Mouse (Mus musculus) layer of hippocampus, adult 2 months (tissue): ENCODE results near the gene Gucd1. TPM values are rescaled to one million over a fixed set of nuclear protein-coding genes. Genes with fewer than 3 reads are reported as not detected.
"Not testable (repeated sequence)": the region's sequence is repeated elsewhere in the genome, so short reads cannot be mapped to it uniquely, and the experiment has no call there.

Experiments used
- DNase-seq, 2 experiments: peaks; one replicate each; pipeline ENCODE4 v3.0.0; 2022; ENCODE audit warnings: low spot score in 2 of 2
- H3K27ac ChIP-seq: fragments of 200-600 bp; 2 replicates; pipeline ENCODE4 v1.8.1; 2022
- H3K4me3 ChIP-seq: fragments of 200-600 bp; 2 replicates; pipeline ENCODE4 v1.8.1; 2022; ENCODE audit warnings: mild to moderate bottlenecking
- CTCF ChIP-seq: fragments of 200-600 bp; conservative IDR thresholded peaks from 2 replicates; pipeline ENCODE4 v1.8.1; 2022; ENCODE audit warnings: antibody characterized with exemption, mild to moderate bottlenecking, moderate library complexity
- long read RNA-seq, 2 experiments: library from polyadenylated mRNA; stranded (forward); transcript quantifications; one replicate each; pipeline ENCODE4 v2.0.0; 2021; ENCODE audit warnings: borderline mapping rate in 2 of 2
- total RNA-seq, 2 experiments: library from RNA; stranded (reverse); gene quantifications; 2 replicates each; pipeline ENCODE4 v1.2.3; 2021

The Gucd1 gene
- 10 to 100 TPM; 14.5 to 16.0 TPM for total RNA-seq
- long read RNA-seq, experiment 1, transcript Gucd1-201 (6 exons, 3,500 nt) = major isoform, 7 of 20 reads
- long read RNA-seq, experiment 1, partial matches to known transcripts = 2 of 20 reads
- long read RNA-seq, experiment 1, other reads (novel, unspliced or antisense) = 11 of 20 reads
- long read RNA-seq, experiment 2, transcript Gucd1-201 (6 exons, 3,500 nt) = major isoform, 10 of 24 reads
- long read RNA-seq, experiment 2, partial matches to known transcripts = 2 of 24 reads
- long read RNA-seq, experiment 2, other reads (novel, unspliced or antisense) = 11 of 24 reads

GRCm38 (mm10) chr10:75517758-75518143, at the start of gene Gucd1:
Gucd1 (minus strand) TSS chr10:75517972.
- no peak for TF ChIP-seq CTCF
- H3K27ac ChIP-seq = peak within 1 kb of the TSS; percentile 98

GRCm38 (mm10) chr10:75566765-75567164, 49.0 kb upstream of the Gucd1 start:
- peak; percentile 50 for TF ChIP-seq CTCF
- H3K4me3 ChIP-seq, DNase-seq, H3K27ac ChIP-seq: not testable (repeated sequence)

More at GRCm38 (mm10) chr10:75517758-75518143, at the start of gene Gucd1:
- H3K4me3 ChIP-seq = peak within 1 kb of the TSS; percentile 96
- DNase-seq = peak; percentile 98 to 99

GRCm38 (mm10) chr10:75566321-75566720, 48.5 kb upstream of the Gucd1 start:
- Histone ChIP-seq H3K27ac (no peak overlapping the region), H3K4me3 (no peak overlapping the region)
- no peak for DNase-seq
- TF ChIP-seq CTCF = no peak

GRCm38 (mm10) chr10:75565906-75566305, 48.1 kb upstream of the Gucd1 start:
- Histone ChIP-seq H3K4me3 (no peak overlapping the region), H3K27ac (no peak overlapping the region)
- TF ChIP-seq CTCF = no peak
- DNase-seq = no peak

- Histone ChIP-seq H3K27ac (no peak overlapping the region), H3K4me3 (no peak overlapping the region)
- no peak for DNase-seq
- TF ChIP-seq CTCF = no peak
Measured at GRCm38 (mm10) chr10:75565436-75565835, 47.7 kb upstream of the Gucd1 start.

- no peak for TF ChIP-seq CTCF
- Histone ChIP-seq H3K27ac (no peak overlapping the region), H3K4me3 (no peak overlapping the region)
- no peak for DNase-seq
Measured at GRCm38 (mm10) chr10:75564687-75565265, 47.0 kb upstream of the Gucd1 start.

GRCm38 (mm10) chr10:75562596-75562995, 44.8 kb upstream of the Gucd1 start:
- TF ChIP-seq CTCF = no peak
- DNase-seq = no peak
- no peak overlapping the region for H3K27ac ChIP-seq
- H3K4me3 ChIP-seq = no peak overlapping the region

GRCm38 (mm10) chr10:75561071-75561654, 43.4 kb upstream of the Gucd1 start, which contains the start of gene Ggt1:
Ggt1 (plus strand) TSS chr10:75561604.
- no peak for TF ChIP-seq CTCF
- DNase-seq = no peak
- Histone ChIP-seq H3K4me3 (peak within 1 kb of the TSS; percentile 60; the same call in 1 of the 2 replicates), H3K27ac (peak within 1 kb of the TSS; percentile 78)

GRCm38 (mm10) chr10:75560549-75560899, 42.8 kb upstream of the Gucd1 start:
- Histone ChIP-seq H3K4me3 (peak overlapping the region; percentile 60), H3K27ac (peak overlapping the region; percentile 78)
- no peak for TF ChIP-seq CTCF
- no peak for DNase-seq

- no peak for DNase-seq
- no peak for TF ChIP-seq CTCF
- H3K27ac ChIP-seq = peak within 1 kb of the TSS; percentile 78
- peak within 1 kb of the TSS; percentile 60 for H3K4me3 ChIP-seq
Measured at GRCm38 (mm10) chr10:75559676-75560548, 42.1 kb upstream of the Gucd1 start, which contains the start of gene Lrrc75b. Lrrc75b (minus strand) TSS chr10:75560330.

GRCm38 (mm10) chr10:75559041-75559675, 41.4 kb upstream of the Gucd1 start:
- peak overlapping the region; percentile 78 for H3K27ac ChIP-seq
- peak overlapping the region; percentile 60 for H3K4me3 ChIP-seq
- TF ChIP-seq CTCF = no peak
- DNase-seq = no peak

GRCm38 (mm10) chr10:75558515-75558914, 40.7 kb upstream of the Gucd1 start:
- no peak for TF ChIP-seq CTCF
- peak overlapping the region; percentile 31; the same call in 1 of the 2 replicates for H3K4me3 ChIP-seq
- H3K27ac ChIP-seq = peak overlapping the region; percentile 61

More at GRCm38 (mm10) chr10:75558515-75558914, 40.7 kb upstream of the Gucd1 start:
- no peak for DNase-seq
